Mouse (Mus musculus) brain, embryonic 14.5 days (tissue): ENCODE data around the gene Slc26a3.

ENCODE experiments used
- CTCF ChIP-seq: fragments of 200-500 bp; IDR thresholded peaks from 2 replicates; pipeline ENCODE4 v1.5.1; 2012; ENCODE audit warnings: inconsistent platforms, mild to moderate bottlenecking, moderate library complexity, borderline replicate concordance; ENCODE audit not compliant: insufficient read depth, insufficient read length; ENCODE audit errors: extremely low read depth
- POLR2A ChIP-seq: fragments of 200-500 bp; IDR thresholded peaks from 2 replicates; pipeline ENCODE4 v1.6.1; 2012; ENCODE audit warnings: mild to moderate bottlenecking, inconsistent platforms, borderline replicate concordance; ENCODE audit not compliant: poor library complexity, insufficient read depth, insufficient read length, severe bottlenecking; ENCODE audit errors: extremely low read depth

GRCm38 (mm10) chr12:31503211-31503610 is 112.5 kb downstream of the Slc26a3 start:
- no peak for TF ChIP-seq CTCF
- no peak for TF ChIP-seq POLR2A
